Mouse (Mus musculus): ENCODE data around the gene Bsdc1.

- TF ChIP-seq CTCF (IDR thresholded peaks at IDR 0.05; ENCODE audit: low read depth) (no peak), EP300 (IDR thresholded peaks at IDR 0.05; ENCODE audit: low read depth) (no peak)
Observed at GRCm38 (mm10) chr4:129441145-129441544, 20.2 kb upstream of the Bsdc1 start.

Measured in heart, postnatal 0 days (tissue).